Mouse (Mus musculus) spleen, adult 2 months (tissue): Measurements from ENCODE around the gene Ttll11. TPM values are rescaled to one million over a fixed set of nuclear protein-coding genes. Genes with fewer than 3 reads are reported as not detected.

Experiments used
- DNase-seq, 2 experiments: peaks; one replicate each; pipeline versions ENCODE4 v3.0.0 to v3.0.0-alpha.2; 2012 to 2021; ENCODE audit warnings: low spot score in 2 of 2, low read depth in 1 of 2
- H3K27ac ChIP-seq: fragments of 200-500 bp; 2 replicates; pipeline ENCODE4 v1.5.1; 2012; ENCODE audit warnings: low read length, inconsistent platforms; ENCODE audit not compliant: insufficient read depth
- H3K27me3 ChIP-seq: fragments of 200-500 bp; 2 replicates; pipeline ENCODE4 v1.6.1; 2012; ENCODE audit warnings: mild to moderate bottlenecking, moderate library complexity, low read length, inconsistent platforms; ENCODE audit not compliant: control insufficient read depth, insufficient read depth
- H3K36me3 ChIP-seq: fragments of 200-500 bp; 2 replicates; pipeline ENCODE4 v1.6.1; 2012; ENCODE audit warnings: mild to moderate bottlenecking, low read length, inconsistent platforms; ENCODE audit not compliant: control insufficient read depth, insufficient read depth
- H3K4me1 ChIP-seq: fragments of 200-500 bp; 2 replicates; pipeline ENCODE4 v1.6.1; 2011; ENCODE audit warnings: inconsistent platforms; ENCODE audit not compliant: control insufficient read depth, insufficient read depth, insufficient read length
- H3K4me3 ChIP-seq: fragments of 200-500 bp; 2 replicates; pipeline ENCODE4 v1.5.1; 2011; ENCODE audit warnings: mild to moderate bottlenecking, inconsistent platforms; ENCODE audit not compliant: insufficient read depth, insufficient read length; ENCODE audit errors: extremely low read depth
- CTCF ChIP-seq: fragments of 200-500 bp; IDR thresholded peaks from 2 replicates; pipeline ENCODE4 v1.5.1; 2011; ENCODE audit warnings: mild to moderate bottlenecking, inconsistent platforms; ENCODE audit not compliant: insufficient read depth, insufficient read length, insufficient replicate concordance; ENCODE audit errors: extremely low read depth
- POLR2A ChIP-seq: fragments of 200-500 bp; IDR thresholded peaks from 2 replicates; pipeline ENCODE4 v1.6.1; 2011; ENCODE audit warnings: low read depth, low read length, inconsistent platforms
- WGBS: fragments of 180-500 bp; shearing (Covaris S2); methylation state at CpG from one replicate; pipeline ENCODE4 v1.1.7; 2018; 5-methylcytosine and 5-hydroxymethylcytosine counted together
- polyA plus RNA-seq: library from polyadenylated mRNA; depleted of rRNA; stranded (reverse); fragments of >200 nt; gene quantifications from 2 replicates; pipeline ENCODE4 v1.2.3, GENCODE M21; 2012

The Ttll11 gene
- polyA plus RNA-seq, 1 experiment, result 1.3 TPM

DNA sequence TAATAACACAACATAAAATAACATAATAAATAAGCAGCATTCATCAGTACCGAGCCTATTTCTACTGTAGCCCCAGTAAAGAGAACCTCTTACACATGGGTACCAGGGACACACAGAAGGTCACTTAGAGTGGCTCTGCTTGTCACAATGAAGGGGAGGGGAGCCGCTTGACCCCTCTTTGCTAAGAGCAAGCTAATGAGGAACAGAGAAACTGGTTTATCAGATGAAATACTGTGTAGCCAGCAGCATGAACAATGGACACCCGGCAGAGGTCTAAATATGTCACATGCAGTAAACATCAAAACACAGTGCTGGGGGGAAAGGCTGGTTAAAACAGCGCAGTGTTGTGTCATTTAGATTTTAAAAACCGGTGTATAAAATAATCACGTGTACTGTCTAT, 121.4 kb downstream of the Ttll11 start:
- H3K4me1 ChIP-seq, result no peaks in the 10 kb centered on the region
- no peak for DNase-seq
- no peak overlapping the region for H3K27ac ChIP-seq
- WGBS, result 91% methylated on average over 6 of the region's 6 CpGs
- no peak overlapping the region for H3K4me3 ChIP-seq
- H3K27me3 ChIP-seq, result no peaks in the 10 kb centered on the region
- no peaks in the 10 kb centered on the region for H3K36me3 ChIP-seq
- TF ChIP-seq CTCF (no peak), POLR2A (no peak)

DNA sequence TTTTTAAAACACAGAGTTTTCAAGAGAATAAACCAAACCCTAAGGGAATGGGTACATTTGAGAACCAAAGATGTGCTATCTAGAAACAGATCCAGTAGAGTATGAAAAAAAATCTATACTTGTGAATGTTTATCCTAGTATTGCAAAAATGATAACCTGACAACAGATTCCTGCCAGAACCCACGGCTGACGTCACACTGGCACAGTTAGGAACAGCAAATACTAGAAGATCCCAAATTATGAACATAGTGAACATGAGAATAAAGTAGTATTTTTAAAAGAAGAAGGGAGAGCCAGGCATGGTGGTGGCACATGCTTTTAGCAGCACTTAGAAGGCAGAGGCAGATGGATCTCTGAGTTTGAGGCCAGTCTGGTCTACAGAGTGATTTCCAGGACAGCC, 122.8 kb downstream of the Ttll11 start:
- TF ChIP-seq CTCF, result no peak
- no peak for TF ChIP-seq POLR2A
- Histone ChIP-seq H3K4me3 (no peak overlapping the region), H3K4me1 (no peaks in the 10 kb centered on the region), H3K27me3 (no peaks in the 10 kb centered on the region), H3K27ac (no peak overlapping the region), H3K36me3 (no peaks in the 10 kb centered on the region)
- 84% methylated on average over 2 of the region's 2 CpGs for WGBS
- no peak for DNase-seq

- Histone ChIP-seq H3K4me1 (no peaks in the 10 kb centered on the region), H3K36me3 (no peaks in the 10 kb centered on the region), H3K4me3 (no peak overlapping the region), H3K27ac (no peak overlapping the region), H3K27me3 (no peaks in the 10 kb centered on the region)
- no peak for DNase-seq
- 37% methylated on average over 5 of the region's 5 CpGs for WGBS
- no peak for TF ChIP-seq POLR2A
- TF ChIP-seq CTCF, result peak; percentile 24; the same call in 1 of the 2 replicates
These were observed 124.8 kb downstream of the Ttll11 start for GRCm38 (mm10) chr2:35854877-35855276.

- DNase-seq, result no peak
- Histone ChIP-seq H3K4me1 (no peaks in the 10 kb centered on the region), H3K36me3 (no peaks in the 10 kb centered on the region), H3K4me3 (no peak overlapping the region), H3K27ac (no peak overlapping the region), H3K27me3 (no peaks in the 10 kb centered on the region)
- 73% methylated on average over 4 of the region's 4 CpGs for WGBS
- TF ChIP-seq CTCF (no peak), POLR2A (no peak)
These were observed 126.7 kb downstream of the Ttll11 start for GRCm38 (mm10) chr2:35852971-35853370.

GRCm38 (mm10) chr2:35852164-35852509, 127.6 kb downstream of the Ttll11 start:
- H3K27me3 ChIP-seq, result no peaks in the 10 kb centered on the region
- no peak overlapping the region for H3K27ac ChIP-seq
- DNase-seq, result no peak
- H3K4me1 ChIP-seq, result no peaks in the 10 kb centered on the region
- H3K36me3 ChIP-seq, result no peaks in the 10 kb centered on the region
- 86% methylated on average over 3 of the region's 3 CpGs for WGBS
- TF ChIP-seq CTCF (no peak), POLR2A (no peak)
- no peak overlapping the region for H3K4me3 ChIP-seq

DNA sequence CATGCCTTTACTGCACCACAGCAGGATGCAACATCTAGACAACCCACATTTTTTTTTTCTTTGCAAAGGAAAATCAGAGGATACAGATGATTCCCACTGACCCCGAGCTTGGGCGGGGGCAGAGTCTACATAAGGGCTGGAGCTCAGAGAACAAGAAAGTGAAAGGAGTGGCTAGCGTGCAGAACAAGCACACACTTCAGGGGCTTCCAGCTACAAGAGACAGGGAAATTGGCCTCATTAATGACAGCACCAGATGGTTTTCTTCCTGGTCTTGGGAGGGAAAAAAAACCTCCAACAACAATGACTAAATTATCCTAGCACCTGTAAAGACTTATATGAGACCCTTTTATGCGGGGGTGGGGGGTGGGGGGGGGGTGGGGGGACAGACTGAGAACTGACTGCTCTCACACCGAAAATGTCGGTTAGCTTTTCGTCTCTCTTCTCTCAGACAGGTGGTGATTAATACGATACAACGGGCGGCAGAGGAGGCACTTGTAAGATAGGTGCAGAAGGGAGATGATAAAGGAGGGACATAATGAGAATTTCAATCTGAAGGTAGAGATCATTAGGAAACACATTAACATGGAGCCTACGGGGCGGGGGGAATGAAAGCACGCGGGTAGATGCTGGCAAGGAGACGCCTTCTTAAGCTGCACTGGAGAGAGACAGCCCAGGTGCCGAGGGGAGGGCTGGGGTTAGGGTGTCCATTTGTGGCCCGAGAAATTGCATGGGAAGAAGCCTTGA, 128.1 kb downstream of the Ttll11 start:
- no peaks in the 10 kb centered on the region for H3K36me3 ChIP-seq
- no peak for DNase-seq
- no peaks in the 10 kb centered on the region for H3K4me1 ChIP-seq
- H3K27ac ChIP-seq, result no peak overlapping the region
- WGBS, result 78% methylated on average over 17 of the region's 17 CpGs
- H3K27me3 ChIP-seq, result no peaks in the 10 kb centered on the region
- no peak for TF ChIP-seq POLR2A
- no peak for TF ChIP-seq CTCF
- H3K4me3 ChIP-seq, result no peak overlapping the region

GRCm38 (mm10) chr2:35849632-35850230, 130.0 kb downstream of the Ttll11 start:
- Histone ChIP-seq H3K27me3 (no peaks in the 10 kb centered on the region), H3K4me1 (no peaks in the 10 kb centered on the region), H3K36me3 (no peaks in the 10 kb centered on the region), H3K4me3 (no peak overlapping the region), H3K27ac (no peak overlapping the region)
- no peak for TF ChIP-seq POLR2A
- no peak for TF ChIP-seq CTCF
- DNase-seq, result no peak
- 91% methylated on average over 10 of the region's 10 CpGs for WGBS
